Comparison of ENCODE assay signal across 8 mouse cellular contexts in genomic region chr1:159234496-159234895, GRCm38 (mm10). TPM values are rescaled to one million over a fixed set of nuclear protein-coding genes. Genes with fewer than 3 reads are reported as not detected.
A peak's percentile ranks its signal among the peaks of the same experiment; 100 is the strongest.
DNase-seq lines count a peak whose midpoint lies in the region; ATAC-seq lines count a peak whose summit lies in the region.

No protein-coding gene starts in this region.

- no peak overlapping the region for H3K4me3 ChIP-seq in kidney, embryonic 16.5 days (ENCODE audit: low read length)
- peak overlapping the region; percentile 9; the same call in 1 of the 2 replicates for H3K4me3 ChIP-seq in forebrain, embryonic 13.5 days
- peak overlapping the region; percentile 85 for H3K4me3 ChIP-seq in megakaryocyte, embryonic 14.5 days (replicated peaks)

- WGBS in kidney, embryonic 16.5 days, result 62% methylated on average over 2 of the region's 2 CpGs
- 72% methylated on average over 2 of the region's 2 CpGs for whole genome bisulfite sequencing in forebrain, embryonic 13.5 days

- no peak overlapping the region for H3K9ac ChIP-seq in kidney, embryonic 16.5 days (replicated peaks; ENCODE audit: low read length)
- H3K9ac ChIP-seq in forebrain, embryonic 13.5 days, result no peak overlapping the region

- H3K4me2 ChIP-seq in kidney, embryonic 16.5 days (replicated peaks; ENCODE audit: low read depth, low read length), result peak overlapping the region; percentile 28
- H3K4me2 ChIP-seq in forebrain, embryonic 13.5 days, result peak overlapping the region; percentile 66

- ATAC-seq in kidney, embryonic 16.5 days (ENCODE audit: low FRiP score, low TSS enrichment), result no peak
- ATAC-seq in forebrain, embryonic 13.5 days, result no peak

- no peaks in the 10 kb centered on the region for H3K27me3 ChIP-seq in kidney, embryonic 16.5 days (ENCODE audit: insufficient read depth, low read length)
- no peaks in the 10 kb centered on the region for H3K27me3 ChIP-seq in forebrain, embryonic 13.5 days
- no peaks in the 10 kb centered on the region for H3K27me3 ChIP-seq in megakaryocyte, embryonic 14.5 days (replicated peaks)

- no peaks in the 10 kb centered on the region for H3K36me3 ChIP-seq in kidney, embryonic 16.5 days (ENCODE audit: insufficient read depth, low read length)
- 0 out of 2 replicates have a peak, but pooled peaks cover 5% of the 10 kb centered on the region for H3K36me3 ChIP-seq in forebrain, embryonic 13.5 days (ENCODE audit: poor library complexity, severe bottlenecking)
- H3K36me3 ChIP-seq in megakaryocyte, embryonic 14.5 days (replicated peaks; ENCODE audit: low read length), result peaks cover 11% of the 10 kb centered on the region

- peaks cover 16% of the 10 kb centered on the region for H3K4me1 ChIP-seq in kidney, embryonic 16.5 days (ENCODE audit: insufficient read depth, low read length)
- H3K4me1 ChIP-seq in forebrain, embryonic 13.5 days, result peaks cover 30% of the 10 kb centered on the region
- peaks cover 45% of the 10 kb centered on the region for H3K4me1 ChIP-seq in megakaryocyte, embryonic 14.5 days

- no peak overlapping the region for H3K27ac ChIP-seq in kidney, embryonic 16.5 days (ENCODE audit: low read length)
- no peak overlapping the region for H3K27ac ChIP-seq in forebrain, embryonic 13.5 days

- DNase-seq in kidney, adult 8-10 months, result no peak
- peak; percentile 25 for DNase-seq in adipocyte (ENCODE audit: low spot score)
- DNase-seq in cerebellum, adult 9-10 months, result no peak
- DNase-seq in gastrocnemius, postnatal 10 days, result no peak
- no peak for DNase-seq in cerebellum, adult 8-10 months

- no peaks in the 10 kb centered on the region for H3K9me3 ChIP-seq in kidney, embryonic 16.5 days (ENCODE audit: low read length)
- H3K9me3 ChIP-seq in forebrain, embryonic 13.5 days (replicated peaks), result no peaks in the 10 kb centered on the region
- no peaks in the 10 kb centered on the region for H3K9me3 ChIP-seq in megakaryocyte, embryonic 14.5 days

RNA-seq across cellular contexts. Expression of gene Cop1, which starts 2.4 kb away (rescaled TPM):
- 15.7 and 16.9 TPM in 2 replicates for polyA plus RNA-seq in kidney, embryonic 16.5 days (2015; fragmentation: Nextera tagmentation; extraction: Ambion mirVana)
- 19.9 and 21.4 TPM in 2 replicates for polyA plus RNA-seq in forebrain, embryonic 13.5 days (2015; fragmentation: Nextera tagmentation; extraction: Ambion mirVana)
- 21.6 and 64.7 TPM in 2 replicates for polyA plus RNA-seq in megakaryocyte, embryonic 14.5 days (2012; ENCODE audit: insufficient read depth, low replicate concordance)
- 100 to 1,000 TPM; 112 to 131 TPM for total RNA-seq in gastrocnemius, postnatal 10 days (2021)
